Mouse (Mus musculus) hematopoietic stem cell, adult 5-6 weeks (primary cell): Measurements from ENCODE around the gene Prkci. TPM values are rescaled to one million over a fixed set of nuclear protein-coding genes. Genes with fewer than 3 reads are reported as not detected.

Experiments
- ATAC-seq, 2 experiments: fragments of 125-278 bp in 1 of 2; replicated peaks in 1 of 2; 2 replicates each; pipeline ENCODE4 v1.8.0; 2016 to 2017; ENCODE audit warnings: inconsistent platforms in 2 of 2, mild to moderate bottlenecking in 2 of 2, moderate number of reproducible peaks in 2 of 2, low read depth in 1 of 2, moderate TSS enrichment in 1 of 2; ENCODE audit not compliant: low FRiP score in 2 of 2, poor library complexity in 2 of 2, severe bottlenecking in 2 of 2, insufficient read depth in 1 of 2, low TSS enrichment in 1 of 2
- total RNA-seq: library from RNA; stranded (forward); fragments of 172-1452, 232-1000 nt; gene quantifications from 2 replicates; pipeline ENCODE4 v1.2.3, GENCODE M21; 2017

Gene Prkci
- total RNA-seq = 15.6 and 16.3 TPM in 2 replicates

- ATAC-seq = peak; percentile 96 to 97
Observed at GRCm38 (mm10) chr3:30995283-30995898, at the start of gene Prkci. Gene Prkci (plus strand): TSS chr3:30995747.

- ATAC-seq = no peak
Observed at GRCm38 (mm10) chr3:30951652-30952051, 43.9 kb upstream of the Prkci start.

GRCm38 (mm10) chr3:30952273-30953070, 43.1 kb upstream of the Prkci start:
- ATAC-seq = no peak

GRCm38 (mm10) chr3:30956327-30956726, 39.2 kb upstream of the Prkci start:
- ATAC-seq = no peak; a peak in 1 of 4 replicates

GRCm38 (mm10) chr3:30958709-30959108, 36.8 kb upstream of the Prkci start:
- no peak for ATAC-seq

- no peak for ATAC-seq
Observed at GRCm38 (mm10) chr3:30959868-30960831, 35.4 kb upstream of the Prkci start.

- ATAC-seq = no peak
Observed at GRCm38 (mm10) chr3:30963100-30963499, 32.4 kb upstream of the Prkci start.

GRCm38 (mm10) chr3:30964216-30964615, 31.3 kb upstream of the Prkci start:
- no peak for ATAC-seq

- no peak for ATAC-seq
Observed at GRCm38 (mm10) chr3:30965644-30966043, 29.9 kb upstream of the Prkci start.

- peak; percentile 68 to 72 for ATAC-seq
Observed at GRCm38 (mm10) chr3:30968531-30969092, 26.9 kb upstream of the Prkci start.

GRCm38 (mm10) chr3:30969104-30969581, 26.4 kb upstream of the Prkci start, which contains the start of gene Phc3:
Gene Phc3 (minus strand): TSS chr3:30969415.
- ATAC-seq = peak; percentile 63 to 91

- ATAC-seq = peak; percentile 85 to 92
Observed at GRCm38 (mm10) chr3:30975102-30975754, 20.3 kb upstream of the Prkci start.

- no peak for ATAC-seq
Observed at GRCm38 (mm10) chr3:30976991-30977603, 18.4 kb upstream of the Prkci start.

GRCm38 (mm10) chr3:30981616-30982380, 13.7 kb upstream of the Prkci start:
- ATAC-seq = no peak

- ATAC-seq = no peak
Observed at GRCm38 (mm10) chr3:30982924-30983536, 12.5 kb upstream of the Prkci start.
